Mouse (Mus musculus): ENCODE measurements around the gene Mup8. TPM values are rescaled to one million over a fixed set of nuclear protein-coding genes. Genes with fewer than 3 reads are reported as not detected.
"Not testable (repeated sequence)": the region's sequence is repeated elsewhere in the genome, so short reads cannot be mapped to it uniquely, and the experiment has no call there.

Mup8 gene
- total RNA-seq (2021), result not detected

DNA sequence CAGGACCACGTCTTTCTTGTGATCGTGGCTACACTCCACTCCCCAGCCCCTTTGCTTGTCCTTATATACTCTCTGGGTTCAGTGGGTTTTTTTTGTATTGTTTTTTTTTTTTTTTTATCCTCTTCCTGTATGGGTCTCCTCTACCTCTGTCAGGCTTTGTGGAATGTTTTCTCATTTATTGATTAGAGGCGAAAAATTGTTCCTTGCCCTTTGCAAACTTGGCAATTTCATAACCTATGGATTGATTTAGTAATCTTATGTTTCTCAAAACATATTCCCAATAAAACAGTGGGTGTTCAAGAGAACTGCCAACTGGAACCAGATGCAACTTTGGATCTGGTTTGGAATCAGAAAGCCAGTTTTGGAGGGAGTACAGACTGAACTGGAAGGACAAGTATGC lies at the start of gene Mup8:
Gene Mup8, minus strand, starts transcription at position 101 of the 400 bp plus-strand sequence.
- DNase-seq; intact Hi-C loops (cut with DNase I): not testable (repeated sequence)

GRCm38 (mm10) chr4:60265977-60266770 lies 43.8 kb upstream of the Mup8 start:
- DNase-seq; intact Hi-C loops (cut with DNase I): not testable (repeated sequence)

- intact Hi-C loops (cut with DNase I); DNase-seq: not testable (repeated sequence)
Measured at GRCm38 (mm10) chr4:60262706-60263105, 40.3 kb upstream of the Mup8 start.

Other genes starting within 250 kb of the Mup8 start
- not detected for gene Mup7, start 152.1 kb downstream of the Mup8 start, total RNA-seq (2021)
- gene Mup2, start 68.3 kb downstream of the Mup8 start, total RNA-seq (2021), result not detected
- gene Mup9, start 199.4 kb upstream of the Mup8 start, total RNA-seq (2021), result not detected

Measured in heart, postnatal 10 days (tissue).